Mouse (Mus musculus): Measurements from ENCODE around the gene Aqp6.

Aqp6 gene

GRCm38 (mm10) chr15:99599245-99600070, 1.7 kb upstream of the Aqp6 start:
- peak; percentile 63 for DNase-seq

GRCm38 (mm10) chr15:99601823-99602120, 572 bp downstream of the Aqp6 start:
- DNase-seq: peak; percentile 53

- no peak for DNase-seq
Observed at GRCm38 (mm10) chr15:99602206-99602820, 1.1 kb downstream of the Aqp6 start.

GRCm38 (mm10) chr15:99603216-99603615, 2.0 kb downstream of the Aqp6 start:
- DNase-seq: no peak

GRCm38 (mm10) chr15:99605595-99605994, 4.4 kb downstream of the Aqp6 start:
- DNase-seq: no peak

GRCm38 (mm10) chr15:99606515-99606914, 5.3 kb downstream of the Aqp6 start:
- no peak for DNase-seq

GRCm38 (mm10) chr15:99607388-99608113, 6.4 kb downstream of the Aqp6 start:
- DNase-seq: peak; percentile 98

GRCm38 (mm10) chr15:99608382-99609125, 7.4 kb downstream of the Aqp6 start:
- DNase-seq: peak; percentile 56

GRCm38 (mm10) chr15:99611563-99611962, 10.4 kb downstream of the Aqp6 start:
- DNase-seq: no peak

GRCm38 (mm10) chr15:99614273-99614672, 13.1 kb downstream of the Aqp6 start:
- DNase-seq: no peak

- DNase-seq: peak; percentile 76
Observed at GRCm38 (mm10) chr15:99614753-99615152, 13.6 kb downstream of the Aqp6 start.

- peak; percentile 79 for DNase-seq
Observed at GRCm38 (mm10) chr15:99615246-99615645, 14.0 kb downstream of the Aqp6 start.

- DNase-seq: no peak
Observed at GRCm38 (mm10) chr15:99618595-99618994, 17.4 kb downstream of the Aqp6 start.

- no peak for DNase-seq
Observed at GRCm38 (mm10) chr15:99619821-99620220, 18.6 kb downstream of the Aqp6 start.

- no peak for DNase-seq
Observed at GRCm38 (mm10) chr15:99622063-99622462, 20.9 kb downstream of the Aqp6 start.

GRCm38 (mm10) chr15:99631618-99632017, 30.4 kb downstream of the Aqp6 start:
- peak; percentile 40 for DNase-seq

- DNase-seq: no peak
Observed at GRCm38 (mm10) chr15:99634702-99635101, 33.5 kb downstream of the Aqp6 start.

- DNase-seq: peak; percentile 33
Observed at GRCm38 (mm10) chr15:99637405-99638123, 36.4 kb downstream of the Aqp6 start.

- DNase-seq: no peak
Observed at GRCm38 (mm10) chr15:99638124-99638485, 36.9 kb downstream of the Aqp6 start.

GRCm38 (mm10) chr15:99642622-99643021, 41.4 kb downstream of the Aqp6 start:
- DNase-seq: no peak

GRCm38 (mm10) chr15:99643832-99644231, 42.6 kb downstream of the Aqp6 start:
- DNase-seq: no peak

GRCm38 (mm10) chr15:99644776-99645175, 43.6 kb downstream of the Aqp6 start:
- DNase-seq: no peak

- DNase-seq: no peak
Observed at GRCm38 (mm10) chr15:99648326-99648725, 47.1 kb downstream of the Aqp6 start.
